Mouse (Mus musculus) testis, adult 2 months (tissue): ENCODE measurements around the gene Ssu2. TPM values are rescaled to one million over a fixed set of nuclear protein-coding genes. Genes with fewer than 3 reads are reported as not detected.

Source experiments
- H3K27ac ChIP-seq: fragments of 200-500 bp; 2 replicates; pipeline ENCODE4 v1.5.1; 2012; ENCODE audit warnings: low read depth, low read length; ENCODE audit not compliant: control insufficient read depth, insufficient read depth
- H3K27me3 ChIP-seq: fragments of 200-500 bp; 2 replicates; pipeline ENCODE4 v1.6.1; 2012; ENCODE audit warnings: mild to moderate bottlenecking, low read length, moderate library complexity; ENCODE audit not compliant: control insufficient read depth, insufficient read depth
- H3K36me3 ChIP-seq: fragments of 200-500 bp; 2 replicates; pipeline ENCODE4 v1.6.1; 2012; ENCODE audit warnings: mild to moderate bottlenecking, low read length; ENCODE audit not compliant: control insufficient read depth, insufficient read depth
- H3K4me1 ChIP-seq: fragments of 200-500 bp; 2 replicates; pipeline ENCODE4 v1.6.1; 2012; ENCODE audit warnings: low read length; ENCODE audit not compliant: control insufficient read depth, insufficient read depth
- H3K4me3 ChIP-seq: fragments of 200-500 bp; 2 replicates; pipeline ENCODE4 v1.5.1; 2012; ENCODE audit warnings: low read depth, mild to moderate bottlenecking, low read length, moderate library complexity, mixed read lengths; ENCODE audit not compliant: control insufficient read depth
- CTCF ChIP-seq: fragments of 200-500 bp; IDR thresholded peaks from 2 replicates; pipeline ENCODE4 v1.5.1; 2012; ENCODE audit warnings: low read depth, mild to moderate bottlenecking, inconsistent platforms, low read length, moderate library complexity; ENCODE audit not compliant: control insufficient read depth, insufficient read depth, insufficient replicate concordance
- POLR2A ChIP-seq: fragments of 200-500 bp; IDR thresholded peaks from 2 replicates; pipeline ENCODE4 v1.6.1; 2012; ENCODE audit warnings: low read depth, mild to moderate bottlenecking, inconsistent platforms, low read length, moderate library complexity; ENCODE audit not compliant: control insufficient read depth
- polyA plus RNA-seq: library from polyadenylated mRNA; depleted of rRNA; stranded (reverse); fragments of >200 nt; gene quantifications from 2 replicates; pipeline ENCODE4 v1.2.3, GENCODE M21; 2012

The Ssu2 gene
- polyA plus RNA-seq, 1 experiment = 3.3 TPM

- TF ChIP-seq POLR2A (no peak), CTCF (no peak)
- no peak overlapping the region for H3K4me3 ChIP-seq
- H3K36me3 ChIP-seq = no peaks in the 10 kb centered on the region
- no peaks in the 10 kb centered on the region for H3K27me3 ChIP-seq
- H3K27ac ChIP-seq = no peak overlapping the region
- no peaks in the 10 kb centered on the region for H3K4me1 ChIP-seq
Measured at GRCm38 (mm10) chr6:112339016-112339415, 48.8 kb downstream of the Ssu2 start.

- Histone ChIP-seq H3K4me1 (no peaks in the 10 kb centered on the region), H3K4me3 (no peak overlapping the region), H3K27ac (no peak overlapping the region), H3K27me3 (no peaks in the 10 kb centered on the region), H3K36me3 (no peaks in the 10 kb centered on the region)
- no peak for TF ChIP-seq POLR2A
- TF ChIP-seq CTCF = no peak
Measured at GRCm38 (mm10) chr6:112337667-112338066, 50.2 kb downstream of the Ssu2 start.

- Histone ChIP-seq H3K27me3 (no peaks in the 10 kb centered on the region), H3K4me1 (no peaks in the 10 kb centered on the region), H3K4me3 (no peak overlapping the region), H3K36me3 (no peaks in the 10 kb centered on the region), H3K27ac (peak overlapping the region; percentile 47; the same call in 1 of the 2 replicates)
- TF ChIP-seq CTCF (no peak), POLR2A (no peak)
Measured at GRCm38 (mm10) chr6:112333930-112334329, 53.9 kb downstream of the Ssu2 start.

- H3K27ac ChIP-seq = no peak overlapping the region
- H3K27me3 ChIP-seq = no peaks in the 10 kb centered on the region
- H3K4me3 ChIP-seq = no peak overlapping the region
- H3K4me1 ChIP-seq = no peaks in the 10 kb centered on the region
- TF ChIP-seq CTCF (no peak), POLR2A (no peak)
- no peaks in the 10 kb centered on the region for H3K36me3 ChIP-seq
Measured at GRCm38 (mm10) chr6:112331223-112331598, 56.6 kb downstream of the Ssu2 start.

GRCm38 (mm10) chr6:112330520-112331222 is 57.2 kb downstream of the Ssu2 start:
- Histone ChIP-seq H3K27ac (no peak overlapping the region), H3K27me3 (no peaks in the 10 kb centered on the region), H3K4me3 (no peak overlapping the region), H3K4me1 (no peaks in the 10 kb centered on the region), H3K36me3 (no peaks in the 10 kb centered on the region)
- no peak for TF ChIP-seq POLR2A
- no peak for TF ChIP-seq CTCF

- H3K27me3 ChIP-seq = no peaks in the 10 kb centered on the region
- H3K4me1 ChIP-seq = no peaks in the 10 kb centered on the region
- no peak overlapping the region for H3K4me3 ChIP-seq
- H3K27ac ChIP-seq = no peak overlapping the region
- no peaks in the 10 kb centered on the region for H3K36me3 ChIP-seq
- TF ChIP-seq CTCF (no peak), POLR2A (no peak)
Measured at GRCm38 (mm10) chr6:112327793-112328192, 60.0 kb downstream of the Ssu2 start.

GRCm38 (mm10) chr6:112325213-112325612 is 62.6 kb downstream of the Ssu2 start:
- H3K27me3 ChIP-seq = no peaks in the 10 kb centered on the region
- no peaks in the 10 kb centered on the region for H3K4me1 ChIP-seq
- TF ChIP-seq CTCF (no peak), POLR2A (no peak)
- no peaks in the 10 kb centered on the region for H3K36me3 ChIP-seq
- H3K4me3 ChIP-seq = no peak overlapping the region
- no peak overlapping the region for H3K27ac ChIP-seq

GRCm38 (mm10) chr6:112322916-112323315 is 64.9 kb downstream of the Ssu2 start:
- Histone ChIP-seq H3K4me3 (no peak overlapping the region), H3K4me1 (no peaks in the 10 kb centered on the region), H3K27ac (peak overlapping the region; percentile 24; the same call in 1 of the 2 replicates), H3K36me3 (no peaks in the 10 kb centered on the region), H3K27me3 (no peaks in the 10 kb centered on the region)
- TF ChIP-seq CTCF (no peak), POLR2A (no peak)
